Mouse (Mus musculus) B cell, adult 2 months (primary cell): ENCODE data around the gene Tgfb3.

ENCODE experiments used
- DNase-seq, 2 experiments: peaks; one replicate each; pipeline ENCODE4 v3.0.0; 2022

Gene Tgfb3

DNA sequence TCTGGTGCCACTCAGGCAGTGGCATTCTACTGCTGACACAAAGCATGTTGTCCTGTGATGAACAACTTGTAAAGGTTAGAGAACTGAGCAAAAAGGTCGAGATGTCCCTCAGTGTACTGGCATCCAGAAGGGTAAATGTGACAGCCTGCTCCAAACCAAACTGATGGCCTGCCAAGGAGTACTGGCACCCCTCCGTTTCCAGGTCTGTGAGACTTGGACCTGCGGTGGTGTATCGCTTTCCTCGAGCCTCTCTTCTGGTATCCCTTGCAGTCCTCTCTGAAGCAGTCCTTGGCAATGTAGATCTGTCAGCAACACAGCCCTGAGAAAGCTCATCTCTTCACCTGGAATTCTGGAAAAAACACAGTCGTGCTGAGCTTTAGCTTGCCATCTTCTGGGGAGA is 53.4 kb downstream of the Tgfb3 start:
- DNase-seq, result no peak

DNA sequence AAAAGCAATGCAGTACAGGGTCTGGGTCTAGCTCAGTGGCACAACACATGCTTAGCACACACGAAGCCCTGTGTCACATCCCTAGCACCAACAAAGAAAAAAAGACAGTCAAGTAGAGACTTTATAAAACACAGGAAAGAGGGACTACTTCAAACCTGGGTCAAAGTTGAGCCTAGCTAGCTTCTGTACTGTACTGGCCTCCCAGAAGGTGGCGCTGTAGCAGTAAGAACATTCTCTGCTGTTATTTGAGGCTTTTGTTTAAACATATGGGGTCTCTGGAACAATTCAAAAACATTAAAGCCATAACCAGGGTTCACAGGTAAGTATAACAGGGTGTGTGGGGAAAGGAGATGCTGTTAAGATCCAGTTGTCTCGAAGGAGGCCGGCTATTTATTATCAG is 54.4 kb downstream of the Tgfb3 start:
- DNase-seq, result peak; percentile 53 to 54

DNA sequence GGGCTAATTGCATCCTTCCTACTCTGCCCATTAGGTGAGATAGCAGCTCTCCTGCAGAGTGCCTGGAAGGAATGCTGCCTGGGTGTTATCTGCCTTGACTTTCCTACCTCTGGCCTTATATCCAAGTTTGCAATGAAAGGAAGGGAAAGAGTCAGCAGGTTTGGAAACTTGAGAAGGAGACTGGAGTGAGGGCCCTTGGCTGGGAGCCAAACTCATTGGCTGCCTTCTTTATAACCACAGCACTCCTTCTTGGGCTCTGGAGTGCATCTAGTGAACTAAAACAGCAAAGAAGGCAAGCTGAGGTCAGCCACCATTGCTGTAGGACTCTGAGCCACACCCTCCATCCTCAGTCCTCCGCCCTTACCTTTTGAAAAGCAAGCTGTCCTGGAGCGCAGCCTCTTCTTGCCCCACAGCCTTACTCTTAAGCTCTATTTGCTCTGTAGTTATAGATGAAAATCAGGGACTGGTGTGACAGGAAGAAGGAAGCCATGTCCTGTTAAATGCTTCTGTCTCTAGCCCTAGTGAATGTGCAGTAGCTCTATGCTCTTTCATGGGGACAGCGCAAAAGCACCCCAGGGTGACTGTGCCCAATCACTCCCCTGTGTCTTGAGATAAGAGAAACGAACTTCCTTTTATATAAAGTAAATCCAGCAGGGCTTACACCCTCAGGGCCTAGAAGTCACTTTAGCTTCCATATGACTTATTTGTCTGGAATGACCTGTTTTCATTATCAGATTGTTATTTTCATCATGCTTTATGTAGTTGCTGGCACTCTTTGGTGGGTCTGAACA is 55.6 kb downstream of the Tgfb3 start:
- no peak for DNase-seq

DNA sequence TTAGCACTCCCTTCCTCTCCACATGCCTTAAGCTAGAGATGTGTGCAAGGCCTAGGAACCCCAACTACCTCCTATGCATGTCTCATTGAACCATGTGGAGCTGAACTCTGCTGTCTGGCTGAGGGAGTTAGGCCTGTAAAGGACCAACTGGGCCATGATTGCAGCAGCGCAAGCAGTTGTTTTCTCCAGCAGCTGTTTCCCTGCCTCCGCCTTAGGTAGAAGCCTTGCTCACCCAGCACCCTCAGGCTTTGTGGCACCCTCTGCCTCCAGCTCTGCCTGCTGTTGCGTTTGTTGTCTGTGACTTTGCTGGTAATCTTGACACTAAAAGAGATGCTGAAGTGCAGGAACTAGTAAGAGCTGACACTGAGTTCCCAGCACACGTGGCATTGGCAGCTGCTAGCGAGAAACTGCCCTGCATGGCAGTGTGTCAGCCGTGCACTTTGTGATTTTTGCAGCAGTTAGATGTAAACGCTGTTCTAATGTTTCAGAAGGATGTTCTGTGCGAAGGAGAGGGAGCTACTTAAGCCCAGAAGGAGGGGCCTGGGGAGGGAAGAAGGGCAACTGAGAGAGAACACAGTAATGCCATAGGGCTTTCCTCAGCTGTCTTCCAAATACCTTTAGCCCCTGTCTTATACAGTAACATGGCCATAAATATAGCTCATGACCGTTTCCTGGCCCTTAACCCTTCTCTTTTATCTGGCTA is 56.4 kb downstream of the Tgfb3 start:
- DNase-seq, result no peak

DNA sequence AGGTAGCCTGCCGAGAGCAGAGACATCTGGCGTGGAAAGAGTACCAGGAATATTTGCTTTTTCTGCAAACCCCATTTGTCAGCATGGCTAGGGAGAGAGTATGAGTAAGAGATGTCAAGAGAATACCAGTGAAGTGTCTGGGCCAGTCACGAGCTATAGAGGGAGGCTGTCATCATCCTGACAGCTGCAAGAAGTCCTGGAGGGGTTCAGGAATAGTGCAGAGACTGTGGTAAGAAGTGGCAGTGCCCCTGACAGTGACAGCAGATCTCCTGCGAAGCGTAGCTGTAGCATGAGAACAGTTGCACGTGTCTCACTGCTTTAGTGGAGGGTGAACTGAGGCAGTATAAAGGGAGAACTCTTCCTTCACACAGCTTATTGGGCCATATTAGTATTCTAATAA is 57.3 kb downstream of the Tgfb3 start:
- no peak for DNase-seq

DNA sequence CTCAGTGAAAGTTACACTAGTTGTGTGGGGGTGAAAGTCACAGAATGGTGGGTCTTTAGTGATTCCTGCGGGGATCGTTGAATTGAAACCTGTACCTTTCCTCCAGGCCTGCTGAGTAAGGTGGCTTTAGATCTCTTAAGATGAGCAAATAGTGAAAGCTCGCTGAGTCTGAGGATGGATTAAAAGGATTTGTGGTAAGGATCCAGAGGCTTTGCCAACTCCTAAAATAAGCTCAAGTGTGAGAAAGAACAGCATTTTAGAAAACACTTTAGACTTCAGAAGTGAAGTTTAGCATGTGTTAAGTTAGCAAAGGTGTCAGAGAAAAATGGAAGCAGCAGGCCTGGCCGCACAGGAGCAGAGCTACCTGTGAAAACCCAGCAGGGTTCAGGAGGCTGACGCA is 61.5 kb downstream of the Tgfb3 start:
- no peak for DNase-seq

DNA sequence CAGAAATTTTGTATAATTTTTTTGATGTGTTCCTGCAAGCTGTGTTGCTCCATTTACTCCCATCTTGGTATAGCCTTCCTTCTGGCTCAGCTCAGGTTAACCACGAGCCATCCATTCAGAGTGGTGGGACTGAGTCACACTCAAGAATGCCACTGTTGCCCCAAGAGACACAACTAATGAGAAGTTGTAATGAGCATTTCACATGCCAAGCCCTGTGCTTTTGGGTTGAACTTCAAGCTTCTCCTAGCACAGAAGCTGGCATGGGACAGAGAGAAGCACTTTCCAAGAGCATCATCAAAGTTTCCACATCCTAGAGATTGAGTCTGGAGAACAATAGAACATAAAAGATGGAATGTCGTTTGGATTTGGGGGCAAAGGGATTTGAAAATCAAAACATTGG is 63.7 kb downstream of the Tgfb3 start:
- no peak for DNase-seq

DNA sequence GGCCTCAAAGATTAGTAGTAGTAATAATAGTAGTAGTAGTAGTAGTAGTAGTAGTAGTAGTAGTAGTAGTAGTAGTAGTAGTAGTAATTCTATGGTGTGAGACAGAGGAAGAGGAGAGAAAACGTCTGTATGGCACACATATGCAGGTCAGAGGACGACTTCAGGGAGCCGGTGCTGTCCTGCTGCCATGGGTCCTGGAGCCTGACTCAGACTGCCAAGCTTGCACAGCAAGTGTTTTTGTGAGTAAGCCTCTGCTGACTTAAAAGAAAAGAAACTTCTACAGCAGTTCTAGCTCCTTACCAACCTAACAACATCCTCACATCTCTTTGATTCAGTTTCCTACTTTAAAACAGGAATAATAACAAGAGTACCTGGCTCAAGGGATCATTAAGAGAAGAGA is 64.2 kb downstream of the Tgfb3 start:
- DNase-seq, result no peak

DNA sequence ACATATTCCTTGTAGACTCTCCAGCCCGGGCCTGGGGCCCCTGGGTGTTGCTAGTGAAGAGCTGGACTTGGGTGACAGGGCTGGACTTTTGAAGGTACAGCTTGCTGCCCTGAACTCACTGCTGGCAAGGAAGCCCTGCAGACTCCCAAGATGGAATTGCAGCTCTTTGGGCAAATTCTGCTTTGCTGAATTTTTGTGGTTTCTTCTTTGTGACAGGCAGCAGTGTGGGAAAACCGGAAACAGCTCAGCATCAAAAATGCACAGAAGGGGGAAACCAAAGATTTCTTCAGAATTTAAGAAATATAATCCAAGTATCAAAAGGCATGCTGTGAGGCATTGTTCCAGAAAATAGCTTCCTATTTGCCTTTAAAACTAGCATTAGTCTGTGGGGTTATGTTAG is 64.7 kb downstream of the Tgfb3 start:
- DNase-seq, result no peak

DNA sequence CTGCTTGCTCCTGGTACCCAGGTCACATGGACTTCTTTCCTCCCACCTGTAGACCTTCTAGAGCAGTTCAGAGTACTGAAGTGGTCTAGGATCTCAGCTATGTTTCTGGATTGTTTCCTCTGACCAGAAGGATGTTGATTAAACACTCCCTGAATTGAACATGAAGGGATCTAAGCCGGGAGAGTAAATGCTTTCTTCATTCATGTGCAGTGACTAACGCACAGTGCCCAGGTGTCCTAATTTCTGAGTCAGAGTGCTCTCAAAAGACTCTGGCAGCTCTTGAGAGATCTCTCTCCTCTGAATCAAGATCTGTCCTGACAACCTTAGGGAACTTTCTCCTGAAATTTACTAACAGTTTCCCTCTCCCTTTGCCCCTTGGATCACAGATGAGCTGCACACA is 66.6 kb downstream of the Tgfb3 start:
- DNase-seq, result no peak

DNA sequence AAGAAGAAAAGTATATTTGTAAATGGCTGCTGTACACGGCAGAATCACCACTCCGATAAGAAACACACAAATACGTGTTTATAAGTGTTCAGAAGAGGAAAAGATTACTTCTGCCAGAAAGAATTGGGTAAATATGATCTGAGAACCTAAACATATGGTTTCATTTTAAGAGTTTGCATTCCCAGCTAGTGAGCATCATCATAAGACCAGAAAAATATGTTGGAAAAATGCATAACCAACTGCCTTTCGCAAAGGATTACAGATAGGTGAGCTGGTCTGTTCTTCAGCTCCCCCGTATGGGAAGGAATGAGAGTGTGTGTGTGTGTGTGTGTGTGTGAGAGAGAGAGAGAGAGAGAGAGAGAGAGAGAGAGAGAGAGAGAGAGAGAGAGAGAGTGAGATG is 68.2 kb downstream of the Tgfb3 start:
- no peak for DNase-seq

DNA sequence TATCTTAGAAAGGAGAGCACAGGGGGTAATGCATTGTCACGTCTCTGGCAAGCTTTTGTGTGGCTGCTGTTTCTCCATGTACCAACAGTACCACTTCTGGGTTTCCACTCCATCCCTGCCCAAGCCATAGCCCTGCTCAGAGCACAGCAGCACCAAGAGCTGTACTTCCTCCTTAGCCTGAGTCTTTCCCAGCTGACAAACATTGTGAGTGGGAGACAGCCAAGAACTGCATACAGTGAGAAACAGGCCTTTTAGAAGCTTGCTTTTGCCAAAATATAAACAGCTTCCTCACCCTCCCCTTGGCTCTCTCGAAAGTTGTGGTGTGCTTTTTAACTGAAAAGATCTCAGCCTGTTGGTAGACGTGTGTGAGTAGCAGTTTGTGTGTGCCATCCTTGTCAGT is 71.5 kb downstream of the Tgfb3 start:
- DNase-seq, result no peak
